Mouse (Mus musculus) kidney, adult 18-20 months (tissue): Measurements from ENCODE around the gene Enho.
"Not testable (repeated sequence)": the region's sequence is repeated elsewhere in the genome, so short reads cannot be mapped to it uniquely, and the experiment has no call there.

ENCODE experiments used
- DNase-seq: peaks from one replicate; pipeline ENCODE4 v3.0.0; 2021

Enho gene

GRCm38 (mm10) chr4:41639913-41640507, at the start of gene Enho:
TSS of gene Enho (minus strand) at chr4:41640324.
- peak; percentile 96 for DNase-seq

GRCm38 (mm10) chr4:41688562-41688961, 48.4 kb upstream of the Enho start:
- not testable (repeated sequence) for DNase-seq

- DNase-seq = not testable (repeated sequence)
Measured at GRCm38 (mm10) chr4:41685882-41686492, 45.9 kb upstream of the Enho start.

GRCm38 (mm10) chr4:41684931-41685453, 44.9 kb upstream of the Enho start:
- not testable (repeated sequence) for DNase-seq

- DNase-seq = not testable (repeated sequence)
Measured at GRCm38 (mm10) chr4:41684131-41684930, 44.2 kb upstream of the Enho start.

GRCm38 (mm10) chr4:41683303-41683702, 43.2 kb upstream of the Enho start:
- not testable (repeated sequence) for DNase-seq

GRCm38 (mm10) chr4:41682789-41683188, 42.7 kb upstream of the Enho start:
- no peak for DNase-seq

- DNase-seq = no peak
Measured at GRCm38 (mm10) chr4:41681947-41682346, 41.8 kb upstream of the Enho start.

GRCm38 (mm10) chr4:41681176-41681575, 41.1 kb upstream of the Enho start:
- no peak for DNase-seq

GRCm38 (mm10) chr4:41679291-41679690, 39.2 kb upstream of the Enho start:
- no peak for DNase-seq

- no peak for DNase-seq
Measured at GRCm38 (mm10) chr4:41678863-41679262, 38.7 kb upstream of the Enho start.

- no peak for DNase-seq
Measured at GRCm38 (mm10) chr4:41677006-41677629, 37.0 kb upstream of the Enho start.

- DNase-seq = no peak
Measured at GRCm38 (mm10) chr4:41676248-41677005, 36.3 kb upstream of the Enho start.

GRCm38 (mm10) chr4:41673186-41673585, 33.1 kb upstream of the Enho start:
- DNase-seq = no peak

- no peak for DNase-seq
Measured at GRCm38 (mm10) chr4:41672522-41672963, 32.4 kb upstream of the Enho start.

GRCm38 (mm10) chr4:41671963-41672480, 31.9 kb upstream of the Enho start:
- DNase-seq = no peak

- no peak for DNase-seq
Measured at GRCm38 (mm10) chr4:41671500-41671899, 31.4 kb upstream of the Enho start.

- no peak for DNase-seq
Measured at GRCm38 (mm10) chr4:41670836-41671235, 30.7 kb upstream of the Enho start.

GRCm38 (mm10) chr4:41666646-41667045, 26.5 kb upstream of the Enho start:
- no peak for DNase-seq

- no peak for DNase-seq
Measured at GRCm38 (mm10) chr4:41665009-41665675, 25.0 kb upstream of the Enho start.

- DNase-seq = no peak
Measured at GRCm38 (mm10) chr4:41664533-41664932, 24.4 kb upstream of the Enho start.

- no peak for DNase-seq
Measured at GRCm38 (mm10) chr4:41663614-41664013, 23.5 kb upstream of the Enho start.
